Comparison of ENCODE assay signal across 18 mouse cellular contexts in genomic region chr5:125766941-125767340, GRCm38 (mm10).
A peak's percentile ranks its signal among the peaks of the same experiment; 100 is the strongest.
DNase-seq lines count a peak whose midpoint lies in the region; ATAC-seq lines count a peak whose summit lies in the region.
"Had no signal": no experiment of that assay in that cellular context is flagged by ENCODE, and none has a peak within 500 bp of the region (broad histone marks: within the 10 kb centered on the region; RNA-seq: fewer than 3 reads in every experiment).

No protein-coding gene starts in this region.

- WGBS in forebrain, embryonic 15.5 days = 39% methylated on average over 6 of the region's 6 CpGs
- WGBS in forebrain, embryonic 12.5 days = 87% methylated on average over 6 of the region's 6 CpGs
- 75% methylated on average over 6 of the region's 6 CpGs for WGBS in embryonic facial prominence, embryonic 10.5 days

- no peak overlapping the region for H3K4me3 ChIP-seq in forebrain, embryonic 15.5 days
- H3K4me3 ChIP-seq in forebrain, embryonic 12.5 days (replicated peaks) = no peak overlapping the region
- H3K4me3 ChIP-seq in embryonic facial prominence, embryonic 10.5 days = no peak overlapping the region
- H3K4me3 ChIP-seq: heart, embryonic 15.5 days; hindbrain, embryonic 12.5 days had no signal

- H3K9me3 ChIP-seq in forebrain, embryonic 15.5 days = no peaks in the 10 kb centered on the region
- no peaks in the 10 kb centered on the region for H3K9me3 ChIP-seq in forebrain, embryonic 12.5 days
- H3K9me3 ChIP-seq in embryonic facial prominence, embryonic 10.5 days = 0 out of 2 replicates have a peak, but pooled peaks cover 2% of the 10 kb centered on the region
- H3K9me3 ChIP-seq: heart, embryonic 15.5 days; hindbrain, embryonic 12.5 days had no signal

- H3K9ac ChIP-seq in forebrain, embryonic 15.5 days (replicated peaks) = no peak overlapping the region
- no peak overlapping the region for H3K9ac ChIP-seq in forebrain, embryonic 12.5 days
- H3K9ac ChIP-seq: heart, embryonic 15.5 days; hindbrain, embryonic 12.5 days; lung, embryonic 14.5 days had no signal

- DNase-seq in left cerebral cortex, adult 18-20 months (ENCODE audit: low spot score in 2 of 2) = peak; percentile 42 to 45
- no peak for DNase-seq in left cerebral cortex, adult 9 months (ENCODE audit: low spot score in 2 of 2)
- DNase-seq in brain, adult 2 months (ENCODE audit: low read depth, low spot score) = peak; percentile 44
- DNase-seq in cerebellum, postnatal 36 days = peak; percentile 29 to 44
- DNase-seq in embryonic facial prominence, embryonic 10.5 days (ENCODE audit: low spot score) = no peak
- no peak for DNase-seq in adrenal gland, adult (ENCODE audit: inconsistent age in 2 of 2, low spot score in 1 of 2)
- DNase-seq: adrenal gland, adult 2 months; embryo, embryonic 11 days; kidney, adult 11 months; kidney, postnatal 10 days; lung, embryonic 14.5 days; thymus, adult 2 months had no signal

- no peaks in the 10 kb centered on the region for H3K36me3 ChIP-seq in forebrain, embryonic 15.5 days
- no peaks in the 10 kb centered on the region for H3K36me3 ChIP-seq in forebrain, embryonic 12.5 days (replicated peaks)
- no peaks in the 10 kb centered on the region for H3K36me3 ChIP-seq in embryonic facial prominence, embryonic 10.5 days (replicated peaks)
- H3K36me3 ChIP-seq: heart, embryonic 15.5 days; hindbrain, embryonic 12.5 days had no signal

- no peak overlapping the region for H3K4me2 ChIP-seq in forebrain, embryonic 15.5 days (replicated peaks)
- H3K4me2 ChIP-seq in forebrain, embryonic 12.5 days = no peak overlapping the region
- H3K4me2 ChIP-seq: heart, embryonic 15.5 days; hindbrain, embryonic 12.5 days; liver, embryonic 11.5 days; lung, embryonic 14.5 days had no signal

- H3K27ac ChIP-seq in forebrain, embryonic 15.5 days (replicated peaks) = peak overlapping the region; percentile 51
- no peak overlapping the region for H3K27ac ChIP-seq in forebrain, embryonic 12.5 days
- H3K27ac ChIP-seq in embryonic facial prominence, embryonic 10.5 days (replicated peaks) = no peak overlapping the region
- H3K27ac ChIP-seq: heart, embryonic 15.5 days; hindbrain, embryonic 12.5 days had no signal

- no peaks in the 10 kb centered on the region for H3K27me3 ChIP-seq in forebrain, embryonic 15.5 days
- no peaks in the 10 kb centered on the region for H3K27me3 ChIP-seq in forebrain, embryonic 12.5 days
- H3K27me3 ChIP-seq in embryonic facial prominence, embryonic 10.5 days (replicated peaks; ENCODE audit: low read depth, poor library complexity, severe bottlenecking) = no peaks in the 10 kb centered on the region
- H3K27me3 ChIP-seq: heart, embryonic 15.5 days; hindbrain, embryonic 12.5 days had no signal

- peak; percentile 46; the same call in 1 of the 2 replicates for ATAC-seq in forebrain, embryonic 15.5 days (replicated peaks)
- ATAC-seq in forebrain, embryonic 12.5 days (ENCODE audit: low FRiP score) = no peak
- ATAC-seq: midbrain, embryonic 16.5 days had no signal

- H3K4me1 ChIP-seq in forebrain, embryonic 15.5 days = peaks cover 13% of the 10 kb centered on the region
- no peaks in the 10 kb centered on the region for H3K4me1 ChIP-seq in forebrain, embryonic 12.5 days
- no peaks in the 10 kb centered on the region for H3K4me1 ChIP-seq in embryonic facial prominence, embryonic 10.5 days
- H3K4me1 ChIP-seq: heart, embryonic 15.5 days; hindbrain, embryonic 12.5 days had no signal

Comparison
In these comparisons a context has a peak if more than half of its experiments do, and no peak if none do; other contexts are left out.
1. DNase-seq: peak in left cerebral cortex, adult 18-20 months (2 of 2), brain, adult 2 months (single experiment) and cerebellum, postnatal 36 days (2 of 2); none in left cerebral cortex, adult 9 months (0 of 2), embryonic facial prominence, embryonic 10.5 days (single experiment) and adrenal gland, adult (0 of 2).